Mouse (Mus musculus) stomach, postnatal 0 days (tissue): ENCODE data around the gene Pctp. TPM values are rescaled to one million over a fixed set of nuclear protein-coding genes. Genes with fewer than 3 reads are reported as not detected.

Experiments used
- ATAC-seq: fragments of 200-750 bp; cut with Nextera tagmentation; 2 replicates; pipeline ENCODE4 v1.8.0; 2017; ENCODE audit not compliant: low FRiP score, low TSS enrichment
- DNase-seq: peaks from one replicate; pipeline ENCODE4 v3.0.0-alpha.2; 2016; ENCODE audit warnings: low spot score
- H3K27ac ChIP-seq: fragments of 300-500 bp; sonication (generic); replicated peaks from 2 replicates; pipeline ENCODE4 v1.5.1; 2014; ENCODE audit warnings: mild to moderate bottlenecking, control low read depth
- H3K27me3 ChIP-seq: fragments of 300-500 bp; sonication (generic); 2 replicates; pipeline ENCODE4 v1.6.1; 2014; ENCODE audit warnings: low read length; ENCODE audit not compliant: control insufficient read depth, insufficient read depth
- H3K36me3 ChIP-seq: fragments of 300-500 bp; sonication (generic); 2 replicates; pipeline ENCODE4 v1.6.1; 2014; ENCODE audit warnings: low read length, mixed read lengths; ENCODE audit not compliant: control insufficient read depth, insufficient read depth
- H3K4me1 ChIP-seq: fragments of 300-500 bp; sonication (generic); replicated peaks from 2 replicates; pipeline ENCODE4 v1.6.1; 2014; ENCODE audit warnings: antibody characterized with exemption; ENCODE audit not compliant: control insufficient read depth, insufficient read depth
- H3K4me2 ChIP-seq: fragments of 300-500 bp; sonication (generic); replicated peaks from 2 replicates; pipeline ENCODE4 v1.6.1; 2014; ENCODE audit warnings: low read depth, mild to moderate bottlenecking, control low read depth, moderate library complexity
- H3K4me3 ChIP-seq: fragments of 300-500 bp; sonication (generic); 2 replicates; pipeline ENCODE4 v1.5.1; 2014; ENCODE audit warnings: low read depth, low read length, control low read depth
- H3K9ac ChIP-seq: fragments of 300-500 bp; sonication (generic); 2 replicates; pipeline ENCODE4 v1.6.1; 2014; ENCODE audit warnings: mild to moderate bottlenecking, low read length, control low read depth, mixed read lengths
- H3K9me3 ChIP-seq: fragments of 300-500 bp; sonication (generic); 2 replicates; pipeline ENCODE4 v1.6.1; 2016; ENCODE audit warnings: low read length; ENCODE audit not compliant: control insufficient read depth
- CTCF ChIP-seq: IDR thresholded peaks from 2 replicates; pipeline ENCODE4 v1.5.1; 2016; ENCODE audit warnings: antibody characterized with exemption, low read depth, mild to moderate bottlenecking, moderate library complexity
- EP300 ChIP-seq: optimal IDR thresholded peaks from 2 replicates; pipeline ENCODE3; 2016; ENCODE audit warnings: antibody characterized with exemption
- WGBS: fragments of 180-500 bp; shearing (Covaris S2); extraction: QIAGEN DNeasy Blood & Tissue Kit; methylation state at CpG from one replicate; pipeline ENCODE4 v1.1.7; 2014; 5-methylcytosine and 5-hydroxymethylcytosine counted together
- polyA plus RNA-seq: library from polyadenylated mRNA; unstranded; fragments of >200 nt; fragmentation: Nextera tagmentation; extraction: Ambion mirVana; gene quantifications from 2 replicates; pipeline ENCODE4 v1.2.1, GENCODE M21; 2015

Pctp gene
- polyA plus RNA-seq, 1 experiment from 2014 or later: 7.6 TPM

GRCm38 (mm10) chr11:90006111-90006510 is 3.4 kb upstream of the Pctp start:
- H3K36me3 ChIP-seq: no peaks in the 10 kb centered on the region
- 0 out of 2 replicates have a peak, but pooled peaks cover 3% of the 10 kb centered on the region for H3K4me1 ChIP-seq
- no peak overlapping the region for H3K4me3 ChIP-seq
- H3K27me3 ChIP-seq: no peaks in the 10 kb centered on the region
- H3K27ac ChIP-seq: no peak overlapping the region
- 50% methylated on average over 4 of the region's 4 CpGs for WGBS
- no peak overlapping the region for H3K9ac ChIP-seq
- DNase-seq (no peak), ATAC-seq (no peak)
- H3K9me3 ChIP-seq: no peaks in the 10 kb centered on the region
- no peak for TF ChIP-seq CTCF
- TF ChIP-seq EP300: no peak
- H3K4me2 ChIP-seq: no peak overlapping the region

- Histone ChIP-seq H3K27me3 (no peaks in the 10 kb centered on the region), H3K4me3 (no peak overlapping the region; the same call in 1 of the 2 replicates), H3K27ac (no peak overlapping the region), H3K9me3 (no peaks in the 10 kb centered on the region), H3K36me3 (no peaks in the 10 kb centered on the region; the same call in 1 of the 2 replicates), H3K9ac (no peak overlapping the region), H3K4me1 (0 out of 2 replicates have a peak, but pooled peaks cover 3% of the 10 kb centered on the region), H3K4me2 (no peak overlapping the region; the same call in 1 of the 2 replicates)
- TF ChIP-seq CTCF (no peak), EP300 (no peak)
- 93% methylated on average over 4 of the region's 4 CpGs for WGBS
- no peak for DNase-seq
- ATAC-seq: no peak
Measured at GRCm38 (mm10) chr11:90003386-90003785, 692 bp upstream of the Pctp start.

DNA sequence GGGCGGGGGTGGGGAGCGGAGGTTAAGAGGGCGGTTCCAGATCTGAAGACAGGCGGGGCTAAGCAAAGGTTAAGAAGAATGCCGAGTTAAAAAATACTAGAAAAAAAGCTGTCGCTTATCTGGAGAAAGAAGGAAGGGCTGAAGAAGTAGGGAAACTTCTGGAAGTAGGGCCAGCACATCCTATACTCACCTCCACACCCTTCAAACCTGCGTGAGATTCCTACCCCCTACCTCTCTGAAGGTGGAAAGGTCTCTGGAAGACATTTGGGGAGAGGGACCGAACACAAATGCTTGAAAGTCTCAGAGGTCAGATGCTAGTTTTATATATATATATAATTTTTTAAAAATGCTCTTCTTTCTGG is 274 bp upstream of the Pctp start:
- WGBS: 11% methylated on average over 8 of the region's 8 CpGs
- no peak for DNase-seq
- no peak; the same call in 1 of the 2 replicates for ATAC-seq
- H3K27me3 ChIP-seq: no peaks in the 10 kb centered on the region
- H3K4me3 ChIP-seq: peak overlapping the region; percentile 52
- H3K9ac ChIP-seq: peak overlapping the region; percentile 67
- H3K27ac ChIP-seq: peak overlapping the region; percentile 73; the same call in 1 of the 2 replicates
- 0 out of 2 replicates have a peak, but pooled peaks cover 3% of the 10 kb centered on the region for H3K4me1 ChIP-seq
- no peak for TF ChIP-seq EP300
- no peak for TF ChIP-seq CTCF
- no peaks in the 10 kb centered on the region for H3K9me3 ChIP-seq
- H3K36me3 ChIP-seq: no peaks in the 10 kb centered on the region; the same call in 1 of the 2 replicates
- peak overlapping the region; percentile 91 for H3K4me2 ChIP-seq

DNA sequence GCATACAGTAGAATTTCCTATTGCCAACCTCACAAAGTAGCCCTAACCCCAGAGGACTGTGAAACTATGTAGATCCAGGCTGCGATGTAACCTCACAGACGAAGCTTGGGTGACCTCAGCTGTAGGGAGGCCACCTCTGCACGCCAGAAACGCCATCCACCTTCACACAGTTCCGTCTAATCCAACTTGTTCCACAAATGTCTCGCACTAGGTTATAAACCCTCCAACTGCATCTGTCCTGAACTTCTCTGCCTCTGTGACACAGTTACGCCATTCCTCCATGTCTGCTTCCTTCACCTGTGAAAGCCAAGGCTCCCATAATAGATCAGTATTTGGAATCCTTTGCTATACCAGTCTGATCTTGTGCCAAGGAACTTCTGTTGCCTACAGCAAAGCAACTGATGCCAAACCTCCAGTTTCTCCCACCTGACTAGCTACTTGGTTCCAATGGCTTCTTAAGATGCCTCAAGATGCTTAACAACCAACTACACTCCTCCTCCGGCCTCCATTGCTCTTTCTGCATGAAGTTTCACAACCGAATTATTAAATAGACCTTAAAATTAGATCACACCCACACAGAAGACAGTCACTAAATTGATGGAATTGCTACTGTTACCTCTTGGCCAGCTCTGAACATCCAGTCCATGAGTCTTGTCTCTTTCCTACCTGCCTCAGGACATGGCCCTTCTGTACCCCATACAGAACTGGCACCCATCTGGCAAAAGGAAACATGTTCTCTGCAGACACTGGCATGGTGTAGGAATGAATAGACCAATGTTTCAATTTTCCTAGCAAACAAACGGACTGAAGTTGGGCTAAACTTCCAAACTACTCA is 1.1 kb downstream of the Pctp start:
- TF ChIP-seq EP300: no peak
- TF ChIP-seq CTCF: no peak
- Histone ChIP-seq H3K4me2 (peak overlapping the region; percentile 91), H3K4me3 (peak overlapping the region; percentile 52; the same call in 1 of the 2 replicates), H3K27ac (no peak overlapping the region), H3K27me3 (no peaks in the 10 kb centered on the region), H3K4me1 (0 out of 2 replicates have a peak, but pooled peaks cover 3% of the 10 kb centered on the region), H3K9me3 (no peaks in the 10 kb centered on the region), H3K9ac (no peak overlapping the region), H3K36me3 (no peaks in the 10 kb centered on the region; the same call in 1 of the 2 replicates)
- WGBS: 81% methylated on average over 10 of the region's 10 CpGs
- DNase-seq (no peak), ATAC-seq (no peak)

DNA sequence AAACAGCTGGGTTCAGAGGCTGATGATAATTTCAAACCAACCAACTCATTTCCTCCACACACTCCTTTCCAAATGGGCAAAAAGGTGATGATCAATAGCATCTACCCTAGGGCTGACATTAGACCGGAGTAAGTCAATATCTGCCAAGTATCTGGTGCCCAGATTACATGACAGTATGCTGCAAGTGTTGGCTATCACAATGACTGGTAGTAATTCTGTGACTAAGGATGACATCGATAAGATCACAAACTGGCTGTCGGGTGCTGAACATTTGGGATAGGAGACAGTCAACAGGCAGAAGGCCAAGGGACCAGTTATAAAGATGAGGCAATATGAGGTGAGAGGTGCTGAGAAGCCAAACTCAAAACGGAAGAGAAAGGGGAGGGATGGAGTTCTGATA is 2.0 kb downstream of the Pctp start:
- no peak for DNase-seq
- no peak overlapping the region for H3K4me2 ChIP-seq
- no peaks in the 10 kb centered on the region for H3K27me3 ChIP-seq
- H3K9me3 ChIP-seq: no peaks in the 10 kb centered on the region
- no peak overlapping the region for H3K4me3 ChIP-seq
- TF ChIP-seq EP300 (no peak), CTCF (no peak)
- H3K36me3 ChIP-seq: no peaks in the 10 kb centered on the region; the same call in 1 of the 2 replicates
- no peak overlapping the region for H3K9ac ChIP-seq
- 0 out of 2 replicates have a peak, but pooled peaks cover 3% of the 10 kb centered on the region for H3K4me1 ChIP-seq
- no peak overlapping the region for H3K27ac ChIP-seq
- ATAC-seq: no peak
- WGBS: 86% methylated on average over 4 of the region's 4 CpGs
